Mouse (Mus musculus) layer of hippocampus, postnatal 14 days (tissue): ENCODE measurements at regions not wholly inside any gene's neighbourhood (a gene's known extent, or its start where the extent isn't known, plus 50 kb on each side); places are given as distances from the start of the nearest gene placed in this dataset.

Experiments used
- DNase-seq, 2 experiments: peaks; one replicate each; pipeline ENCODE4 v3.0.0; 2021 to 2022; ENCODE audit warnings: low spot score in 2 of 2, mixed read lengths in 1 of 2

GRCm38 (mm10) chr10:60937517-60937866 lies 106.1 kb upstream of the Unc5b start:
- no peak for DNase-seq

DNA sequence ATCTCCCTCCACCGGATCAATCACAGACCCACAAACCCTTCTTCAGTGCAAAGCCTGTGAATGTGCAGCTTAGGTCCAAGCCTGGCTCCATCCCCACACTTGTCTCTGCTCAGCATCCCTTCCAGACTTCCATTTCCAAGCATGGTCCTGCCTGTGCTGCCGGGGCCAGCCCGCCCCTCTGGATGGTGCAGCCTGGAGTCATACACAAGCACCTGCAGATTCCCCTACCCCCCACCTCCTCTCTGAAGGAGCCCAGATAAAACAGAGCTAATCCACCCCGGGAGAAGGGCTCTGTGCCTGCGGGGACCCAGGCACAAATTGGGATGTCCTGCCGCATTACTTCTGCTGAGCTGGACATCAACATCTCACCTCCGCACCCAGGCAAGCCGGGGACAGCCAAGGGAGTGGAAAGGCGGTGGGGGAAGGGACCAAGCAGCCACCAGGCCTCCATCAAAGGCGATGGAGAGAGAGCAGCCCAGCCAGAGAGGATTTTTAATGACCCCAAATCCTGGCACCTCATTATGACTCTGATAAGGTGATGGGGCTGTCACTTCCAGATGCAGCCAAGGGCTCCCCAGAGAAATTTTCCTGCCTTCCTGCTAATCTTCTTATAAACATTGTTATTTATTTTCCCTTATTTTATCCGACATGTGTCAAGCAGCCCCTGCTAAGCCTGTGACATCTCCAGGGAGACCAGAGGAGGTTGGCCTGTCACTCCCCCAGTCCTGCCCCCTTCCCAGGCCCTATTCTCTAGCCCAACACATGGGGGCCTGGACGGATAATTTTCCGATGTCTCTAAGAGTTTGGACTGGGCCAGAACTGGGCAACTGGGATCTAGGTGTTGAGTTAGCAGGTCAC lies 105.5 kb upstream of the Unc5b start:
- DNase-seq = no peak

- no peak for DNase-seq
Measured at GRCm38 (mm10) chr10:60934297-60935286, 103.2 kb upstream of the Unc5b start.

GRCm38 (mm10) chr10:60933891-60934290 lies 102.5 kb upstream of the Unc5b start:
- DNase-seq = no peak

DNA sequence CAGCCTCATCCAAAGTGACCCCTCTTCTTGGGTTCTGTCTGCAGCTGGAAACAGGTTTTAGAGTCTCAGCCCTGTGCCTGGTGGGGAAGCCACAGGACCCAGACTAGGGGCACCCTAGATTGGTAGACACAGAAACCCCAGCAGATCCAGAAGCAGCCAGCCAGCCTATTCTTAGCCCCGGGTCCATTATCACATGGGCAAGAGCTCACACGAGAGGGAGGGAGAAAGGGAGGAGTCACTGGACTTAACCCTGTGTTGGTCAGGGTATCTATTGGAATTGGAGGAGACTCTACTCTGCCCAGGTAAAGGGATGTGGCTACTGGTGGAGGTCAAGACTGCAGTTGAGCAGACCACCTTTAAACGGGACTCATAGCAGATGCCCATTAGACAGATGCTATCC lies 101.5 kb upstream of the Unc5b start:
- no peak for DNase-seq

DNA sequence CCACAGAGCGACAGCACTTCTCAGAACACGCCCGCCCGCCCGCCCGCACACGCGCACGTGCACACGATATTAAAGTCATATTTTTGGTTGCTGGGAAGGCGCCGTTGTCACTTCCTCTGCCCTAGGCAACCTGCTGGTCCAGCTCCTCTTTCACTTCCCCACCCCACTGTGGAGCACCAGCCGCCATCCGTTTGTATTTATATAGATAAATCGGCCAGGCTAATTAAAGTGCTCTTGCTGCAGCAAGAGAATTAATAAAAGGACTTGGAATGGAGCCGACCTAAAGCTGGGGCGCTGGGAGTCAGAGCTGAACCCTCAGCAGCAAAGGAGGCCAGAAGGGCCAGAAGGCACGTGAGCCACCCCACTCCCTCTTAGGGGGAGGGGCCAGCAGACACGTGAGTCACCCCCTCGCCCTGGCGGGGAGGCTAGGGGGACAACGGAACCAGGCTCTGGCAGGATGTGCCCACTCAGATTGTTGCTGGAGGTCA lies 100.6 kb upstream of the Unc5b start:
- DNase-seq = no peak

- DNase-seq = no peak
Measured at GRCm38 (mm10) chr10:60928646-60929045, 97.3 kb upstream of the Unc5b start.

DNA sequence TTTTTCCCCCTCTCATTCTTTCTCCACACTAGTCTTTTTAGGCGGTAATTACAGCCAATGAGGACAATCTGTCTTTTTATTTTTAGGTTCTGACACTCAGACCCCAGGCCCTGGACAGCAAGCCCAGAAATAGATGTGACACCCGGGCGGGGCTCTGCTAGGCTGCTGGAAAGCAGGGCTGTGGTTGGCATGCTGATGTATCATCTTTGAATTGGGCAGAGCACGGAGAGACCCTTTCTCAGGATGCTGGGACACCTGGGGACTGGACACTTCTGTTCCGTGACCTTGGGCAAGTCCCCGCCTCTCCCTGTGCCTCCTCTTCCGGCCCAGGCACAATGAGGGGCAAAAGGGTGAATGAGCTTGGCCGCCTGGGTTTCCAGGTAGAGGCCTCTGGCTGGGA lies 96.8 kb upstream of the Unc5b start:
- no peak for DNase-seq

DNA sequence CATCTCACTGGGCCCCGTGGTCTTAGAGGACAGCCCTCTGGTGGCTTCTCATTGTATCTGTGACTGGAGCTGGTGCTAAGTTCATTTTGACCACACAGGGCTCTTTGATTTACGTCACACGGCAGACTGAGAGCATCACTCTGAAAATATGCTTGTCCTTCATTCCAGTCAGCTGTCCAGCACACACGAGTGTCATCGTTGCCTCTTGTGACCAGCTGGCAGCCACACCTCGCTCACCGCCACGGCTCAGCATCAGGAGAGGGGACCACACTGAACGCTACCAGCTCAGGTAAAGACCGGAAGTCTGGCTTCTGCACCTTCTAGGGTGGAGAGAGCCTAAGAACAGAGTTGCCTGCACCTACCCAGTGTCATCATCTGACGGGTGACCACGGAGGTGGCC lies 95.3 kb upstream of the Unc5b start:
- DNase-seq = no peak

GRCm38 (mm10) chr10:60925644-60926043 lies 94.3 kb upstream of the Unc5b start:
- DNase-seq = no peak

- no peak for DNase-seq
Measured at GRCm38 (mm10) chr10:60925198-60925597, 93.8 kb upstream of the Unc5b start.

GRCm38 (mm10) chr10:60923806-60924205 lies 92.4 kb upstream of the Unc5b start:
- no peak for DNase-seq

GRCm38 (mm10) chr10:60920621-60921020 lies 89.2 kb upstream of the Unc5b start:
- no peak for DNase-seq

GRCm38 (mm10) chr10:60918020-60918419 lies 86.6 kb upstream of the Unc5b start:
- DNase-seq = no peak

GRCm38 (mm10) chr10:60914391-60914790 lies 83.0 kb upstream of the Unc5b start:
- no peak for DNase-seq

- peak in 1 of 2 experiments; percentile 57 for DNase-seq
Measured at GRCm38 (mm10) chr10:60913456-60913900, 82.1 kb upstream of the Unc5b start.

DNA sequence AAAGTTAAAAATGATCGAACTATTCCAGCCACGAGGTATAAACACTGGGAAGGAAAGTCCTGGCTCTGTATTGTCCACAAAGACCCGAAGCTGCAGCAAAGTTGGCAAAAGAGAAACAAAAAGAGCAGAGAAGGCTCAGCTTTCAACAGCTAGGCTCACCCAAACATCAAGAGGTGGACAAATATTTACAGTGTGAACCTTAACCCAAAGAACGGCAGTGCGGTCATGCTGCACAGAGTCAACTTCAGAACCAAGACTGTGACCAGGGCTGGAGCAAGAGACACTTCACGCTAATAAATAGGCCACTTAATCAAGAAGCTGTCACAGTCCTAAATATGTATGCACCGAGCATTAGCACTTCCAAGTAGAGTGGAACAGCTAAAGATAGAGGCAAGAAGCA lies 73.0 kb upstream of the Unc5b start:
- DNase-seq = no peak

- DNase-seq = no peak
Measured at GRCm38 (mm10) chr10:60900992-60901391, 69.6 kb upstream of the Unc5b start.

DNA sequence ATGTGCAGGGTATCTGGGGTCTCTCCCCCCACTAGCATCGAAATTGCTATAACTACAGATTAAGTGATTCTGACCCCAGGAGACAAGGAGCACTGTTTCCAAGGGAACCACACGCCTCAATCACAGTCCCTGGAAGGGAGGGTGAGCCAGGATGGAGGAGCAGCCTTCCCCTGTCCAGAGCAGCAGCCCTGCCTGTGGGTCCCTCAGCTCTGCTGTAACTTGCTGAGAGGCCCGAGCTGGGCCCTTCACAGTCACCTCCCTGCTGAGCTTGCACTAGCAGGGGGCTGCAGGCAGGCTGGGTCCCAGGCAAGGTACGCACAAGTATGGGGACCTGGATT lies 62.4 kb upstream of the Unc5b start:
- DNase-seq = no peak

- no peak for DNase-seq
Measured at GRCm38 (mm10) chr10:60893130-60893809, 61.9 kb upstream of the Unc5b start.

GRCm38 (mm10) chr10:60892730-60893129 lies 61.3 kb upstream of the Unc5b start:
- DNase-seq = no peak
